Mouse (Mus musculus) thymus, postnatal 25 days (tissue): ENCODE measurements around the gene Asz1.

Source experiments
- DNase-seq: peaks from one replicate; pipeline ENCODE4 v3.0.0; 2022

The Asz1 gene

DNA sequence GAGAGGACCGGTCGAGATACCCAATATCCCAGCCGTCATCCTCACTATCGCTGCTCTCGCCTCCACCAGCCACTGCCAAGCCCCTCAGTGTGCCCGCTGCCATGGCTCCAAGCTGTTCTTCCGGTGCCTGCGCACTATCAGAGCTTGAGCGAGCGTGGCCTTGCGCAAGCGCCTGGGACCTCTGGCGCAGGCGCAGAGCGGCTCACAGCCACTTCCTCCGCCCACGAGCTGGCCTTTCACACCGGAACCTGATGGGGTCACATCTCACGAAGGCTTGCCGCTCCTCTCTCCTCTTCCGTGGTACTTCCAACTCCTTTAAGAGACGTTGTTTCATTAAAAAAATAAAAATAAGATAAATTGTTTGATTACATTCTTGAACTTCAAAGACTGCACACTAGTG is at the start of gene Asz1:
Asz1 (minus strand) TSS at position 128 of the 400 bp plus-strand sequence.
- DNase-seq = no peak

GRCm38 (mm10) chr6:18153031-18153430 is 44.2 kb upstream of the Asz1 start:
- no peak for DNase-seq

DNA sequence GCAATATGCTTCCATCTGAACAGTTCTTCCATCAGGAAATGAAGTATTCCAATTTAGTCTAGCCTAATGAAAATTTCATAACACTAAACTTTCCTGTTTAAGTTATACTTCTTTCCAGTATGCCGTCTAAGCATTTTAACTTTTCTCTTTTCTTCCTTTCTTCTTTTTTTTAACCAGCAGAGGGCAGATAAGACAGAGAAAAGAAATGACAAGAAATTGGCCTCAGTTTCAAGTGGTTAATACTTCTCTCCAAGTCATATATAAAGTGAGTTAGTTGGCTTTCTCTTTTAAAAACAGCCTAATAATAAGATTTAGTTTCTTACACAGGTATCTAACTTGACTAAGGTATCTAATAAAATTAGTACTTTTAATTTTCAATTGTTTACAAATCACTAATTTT is 26.4 kb upstream of the Asz1 start:
- no peak for DNase-seq

- no peak for DNase-seq
These were observed 19.2 kb upstream of the Asz1 start for GRCm38 (mm10) chr6:18128059-18128458.

GRCm38 (mm10) chr6:18127206-18127983 is 18.5 kb upstream of the Asz1 start:
- no peak for DNase-seq

- DNase-seq = no peak
These were observed 12.0 kb downstream of the Asz1 start for GRCm38 (mm10) chr6:18096861-18097260.

- DNase-seq = no peak
These were observed 19.8 kb downstream of the Asz1 start for GRCm38 (mm10) chr6:18089098-18089497.

DNA sequence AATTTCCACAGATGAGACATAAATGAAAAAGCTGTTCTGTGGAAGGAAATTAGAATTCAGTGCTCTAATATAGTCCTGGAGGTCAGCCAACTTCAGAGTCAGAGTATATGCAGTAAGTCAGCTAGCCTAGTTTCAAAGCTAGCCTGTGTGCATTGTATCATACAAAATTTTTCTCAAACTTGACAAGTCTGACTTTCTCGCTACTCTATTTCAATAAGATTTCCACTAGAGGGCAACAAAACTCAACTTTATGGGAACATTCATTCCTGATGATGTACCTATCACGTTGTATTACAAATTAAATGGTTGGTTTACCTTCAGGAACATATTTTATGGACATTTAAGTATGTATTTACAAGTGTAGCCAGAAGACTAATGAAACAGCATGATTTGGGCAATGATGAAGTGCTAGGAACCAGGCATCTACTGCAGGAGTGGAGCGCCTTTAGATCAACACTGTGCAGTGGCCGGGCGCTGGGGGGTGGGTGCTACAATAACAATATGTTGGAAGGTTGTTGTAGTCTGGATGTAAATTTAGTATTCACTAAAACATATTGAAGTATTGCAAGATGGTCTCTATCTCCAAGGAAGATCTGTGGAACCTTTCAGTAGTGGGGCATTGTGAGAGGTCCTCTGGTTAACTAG is 21.6 kb downstream of the Asz1 start:
- no peak for DNase-seq

GRCm38 (mm10) chr6:18078615-18079014 is 30.2 kb downstream of the Asz1 start:
- no peak for DNase-seq

DNA sequence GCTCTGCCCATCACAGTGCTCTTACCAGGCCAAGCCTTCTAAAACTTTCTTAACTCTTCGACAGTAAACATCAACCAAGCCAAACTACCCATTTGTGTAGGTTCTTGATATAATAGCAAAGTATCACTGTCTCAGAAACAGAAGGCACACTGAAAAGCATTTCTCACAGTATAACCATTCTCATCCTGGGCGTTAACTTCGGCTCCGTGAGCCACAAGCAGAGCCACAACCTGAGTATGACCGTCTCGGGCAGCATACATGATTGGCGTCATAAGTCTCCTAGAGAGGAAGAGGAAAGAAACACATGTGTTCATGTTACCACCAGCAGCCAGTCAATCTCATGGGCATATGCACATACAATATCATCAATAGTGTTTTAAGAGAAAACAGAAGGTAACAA is 31.9 kb downstream of the Asz1 start:
- DNase-seq = no peak

DNA sequence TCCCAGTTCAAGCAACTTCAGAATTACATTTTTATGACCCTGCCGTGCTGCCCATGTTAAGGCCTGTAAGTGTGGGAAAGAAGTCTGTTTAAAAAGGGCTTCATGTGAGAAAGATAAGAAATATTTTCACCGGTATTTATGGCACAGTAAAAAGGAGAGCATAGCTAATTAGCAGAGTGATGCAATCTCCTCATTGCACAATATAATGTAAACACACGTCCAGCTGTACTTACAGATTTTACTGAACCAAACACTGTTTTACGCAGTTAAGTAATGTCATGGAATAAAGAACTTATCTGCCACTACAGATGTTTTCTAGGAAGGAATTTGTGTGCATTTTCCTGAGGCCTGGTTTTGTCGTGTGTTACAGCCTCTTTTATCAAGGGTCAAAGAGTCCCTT is 32.3 kb downstream of the Asz1 start:
- DNase-seq = no peak

- no peak for DNase-seq
These were observed 51.0 kb downstream of the Asz1 start for GRCm38 (mm10) chr6:18057899-18058298.

DNA sequence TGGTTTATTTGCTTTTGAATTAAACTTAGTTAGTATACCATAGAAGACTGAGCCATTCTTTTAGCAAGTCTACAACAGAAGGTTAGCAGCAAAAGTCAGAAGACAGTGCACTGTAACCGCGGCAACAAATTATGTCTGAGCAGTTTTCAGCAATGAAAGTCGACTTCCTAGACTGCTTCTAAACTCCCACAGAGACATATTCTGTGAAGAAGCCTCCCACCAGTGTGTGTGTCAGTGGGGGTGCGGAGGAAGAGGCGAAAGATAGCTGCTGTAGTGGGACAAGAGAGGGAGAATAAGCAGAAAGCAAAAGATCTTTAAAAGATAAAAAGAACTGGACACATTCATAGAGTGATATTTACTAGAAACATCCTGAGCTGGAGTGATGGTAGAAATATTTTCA is 57.2 kb downstream of the Asz1 start:
- DNase-seq = no peak

- DNase-seq = no peak
These were observed 64.6 kb downstream of the Asz1 start for GRCm38 (mm10) chr6:18044299-18044698.

DNA sequence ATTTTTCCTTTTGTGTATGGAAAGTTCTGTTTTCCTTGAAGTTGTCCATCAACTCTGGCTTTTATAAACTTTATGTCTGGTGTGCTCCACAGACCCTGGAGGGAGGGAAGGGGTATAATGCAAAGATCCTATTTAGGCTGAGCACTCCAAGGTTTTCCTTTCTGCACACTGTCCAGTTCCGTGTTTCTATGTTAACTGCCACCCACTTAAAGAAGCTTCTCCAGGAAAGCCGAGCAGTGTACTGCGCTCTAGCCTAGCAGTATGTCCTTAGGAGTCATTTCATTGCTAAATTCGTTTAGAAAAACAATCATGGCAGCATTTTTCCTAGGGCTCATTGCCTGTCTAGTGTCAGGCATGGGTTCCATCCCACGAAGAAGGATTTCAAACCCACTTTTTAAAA is 65.7 kb downstream of the Asz1 start:
- DNase-seq = no peak

DNA sequence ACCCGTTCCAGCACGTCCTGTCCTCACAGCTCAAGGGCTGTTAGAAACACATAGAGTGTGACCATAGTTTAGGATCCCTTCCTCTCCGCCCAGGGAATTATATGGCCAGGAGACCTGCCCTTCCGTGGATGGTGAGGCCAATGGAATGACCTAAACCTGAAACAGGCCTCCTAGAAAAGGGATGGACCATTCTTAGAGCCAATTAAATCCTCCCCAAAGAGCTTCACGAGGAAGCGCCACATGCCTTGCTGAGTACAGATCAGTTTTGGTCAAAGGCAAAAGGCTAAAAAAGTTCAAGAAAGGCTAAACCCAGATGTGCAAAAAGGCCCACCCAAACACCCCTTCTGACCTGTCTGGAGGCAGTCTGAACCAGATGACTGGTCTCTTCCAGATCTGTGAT is 76.6 kb downstream of the Asz1 start:
- no peak for DNase-seq

DNA sequence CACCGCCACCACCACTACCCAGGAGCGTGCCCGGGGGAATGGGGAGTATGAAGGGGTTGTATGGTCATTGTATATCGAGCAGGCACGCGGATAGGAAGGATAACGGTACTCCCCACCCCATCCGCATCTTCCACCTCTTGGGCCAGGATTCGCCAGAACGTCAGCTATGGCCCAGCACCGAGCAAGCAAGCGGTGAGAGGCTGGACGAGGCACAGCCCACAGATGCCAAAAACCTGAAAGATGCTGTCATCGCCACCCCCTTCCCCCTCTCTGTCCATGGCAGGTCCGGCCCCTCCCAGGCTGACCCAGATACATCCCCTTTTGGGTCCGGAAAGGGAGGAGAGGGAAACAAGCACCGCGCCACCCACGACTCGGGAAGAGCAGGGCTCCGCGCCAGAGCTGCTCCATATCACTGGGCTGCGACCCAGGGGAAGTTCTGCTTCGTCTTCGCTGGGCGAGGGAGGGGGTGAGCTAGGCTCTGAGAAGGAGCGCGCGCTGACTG is 77.3 kb downstream of the Asz1 start:
- no peak for DNase-seq

- DNase-seq = no peak
These were observed 77.9 kb downstream of the Asz1 start for GRCm38 (mm10) chr6:18030868-18031508.

- no peak for DNase-seq
These were observed 78.9 kb downstream of the Asz1 start, which contains the start of gene Wnt2 for GRCm38 (mm10) chr6:18029746-18030656. Wnt2 (minus strand) TSS chr6:18030585.

GRCm38 (mm10) chr6:18024133-18024794 is 84.6 kb downstream of the Asz1 start:
- DNase-seq = no peak

DNA sequence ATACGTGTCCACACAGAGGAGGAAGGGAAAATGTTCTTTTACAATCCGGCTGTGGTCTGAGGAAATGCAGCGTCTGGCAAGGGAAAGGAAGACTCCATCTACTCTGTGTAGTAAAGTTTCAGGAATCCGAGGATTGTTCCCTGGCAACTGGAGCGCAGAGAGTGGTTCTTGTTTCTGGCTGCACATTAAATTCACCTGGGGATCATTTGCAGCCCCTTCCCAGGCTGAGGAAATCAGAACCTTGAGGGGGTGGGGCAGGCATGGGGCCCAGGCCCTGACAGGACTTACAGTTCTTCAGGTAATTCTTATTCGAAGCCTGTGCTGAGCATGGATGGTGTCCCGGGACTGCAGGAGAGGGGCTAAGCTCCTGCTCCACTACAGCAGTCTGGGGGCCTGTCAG is 95.5 kb downstream of the Asz1 start:
- DNase-seq = no peak

GRCm38 (mm10) chr6:18007356-18007755 is 101.5 kb downstream of the Asz1 start:
- DNase-seq = no peak
